Mouse (Mus musculus): Measurements from ENCODE around the gene Gm20388. TPM values are rescaled to one million over a fixed set of nuclear protein-coding genes. Genes with fewer than 3 reads are reported as not detected.
"Not testable (repeated sequence)": the region's sequence is repeated elsewhere in the genome, so short reads cannot be mapped to it uniquely, and the experiment has no call there.

Gm20388 gene
- total and polyA plus RNA-seq, 2 experiments from 2014 or later = 51.3 TPM; not detected in 1

- WGBS = 3% methylated on average over 11 of the region's 11 CpGs
- H3K27ac ChIP-seq (ENCODE audit: low read depth, low read length) = peak overlapping the region; percentile 98
- peak overlapping the region; percentile 99 for H3K9ac ChIP-seq
- DNase-seq (no peak), ATAC-seq (peak; percentile 10)
- TF ChIP-seq CTCF (IDR thresholded peaks at IDR 0.05; ENCODE audit: low read depth) = no peak
- H3K9me3 ChIP-seq (ENCODE audit: low read length) = no peaks in the 10 kb centered on the region
- peak overlapping the region; percentile 72 for H3K4me3 ChIP-seq (ENCODE audit: low read depth, low read length)
- no peaks in the 10 kb centered on the region for H3K27me3 ChIP-seq (ENCODE audit: insufficient read depth, low read length)
- H3K4me2 ChIP-seq (ENCODE audit: low read depth) = peak overlapping the region; percentile 90
- H3K4me1 ChIP-seq (ENCODE audit: insufficient read depth) = peaks cover 14% of the 10 kb centered on the region; the same call in 1 of the 2 replicates
- no peaks in the 10 kb centered on the region for H3K36me3 ChIP-seq (ENCODE audit: insufficient read depth)
These were observed 3500.1 kb downstream of the Gm20388 start for GRCm38 (mm10) chr8:123410788-123411187.

GRCm38 (mm10) chr8:123411246-123411645, 3500.6 kb downstream of the Gm20388 start, which contains the start of gene Tubb3:
Gene Tubb3 (plus strand): TSS chr8:123411424.
- peak; percentile 98 for DNase-seq
- Histone ChIP-seq H3K9me3 (ENCODE audit: low read length) (no peaks in the 10 kb centered on the region), H3K4me1 (ENCODE audit: insufficient read depth) (peaks cover 14% of the 10 kb centered on the region; the same call in 1 of the 2 replicates), H3K9ac (peak within 1 kb of the TSS; percentile 99), H3K27me3 (ENCODE audit: insufficient read depth, low read length) (no peaks in the 10 kb centered on the region), H3K4me2 (ENCODE audit: low read depth) (peak within 1 kb of the TSS; percentile 90), H3K27ac (ENCODE audit: low read depth, low read length) (peak within 1 kb of the TSS; percentile 98), H3K36me3 (ENCODE audit: insufficient read depth) (no peaks in the 10 kb centered on the region), H3K4me3 (ENCODE audit: low read depth, low read length) (peak within 1 kb of the TSS; percentile 72)
- peak; percentile 26 for TF ChIP-seq CTCF (IDR thresholded peaks at IDR 0.05; ENCODE audit: low read depth)
- whole genome bisulfite sequencing = 0% methylated on average over 29 of the region's 29 CpGs
- ATAC-seq = peak; percentile 93

- TF ChIP-seq CTCF (IDR thresholded peaks at IDR 0.05; ENCODE audit: low read depth) = no peak
- H3K4me2 ChIP-seq (ENCODE audit: low read depth) = peak overlapping the region; percentile 90
- 2% methylated on average over 16 of the region's 16 CpGs for WGBS
These were observed 3501.2 kb downstream of the Gm20388 start for GRCm38 (mm10) chr8:123411781-123412327.

GRCm38 (mm10) chr8:123412560-123413170, 3502.0 kb downstream of the Gm20388 start:
- peak overlapping the region; percentile 72 for H3K4me3 ChIP-seq (ENCODE audit: low read depth, low read length)
- no peak for TF ChIP-seq CTCF (IDR thresholded peaks at IDR 0.05; ENCODE audit: low read depth)
- H3K4me1 ChIP-seq (ENCODE audit: insufficient read depth) = peaks cover 14% of the 10 kb centered on the region; the same call in 1 of the 2 replicates
- peak overlapping the region; percentile 99 for H3K9ac ChIP-seq
- under 1% methylated on average over 11 of the region's 12 CpGs for WGBS
- no peaks in the 10 kb centered on the region for H3K9me3 ChIP-seq (ENCODE audit: low read length)
- peak; percentile 91 for DNase-seq
- peak; percentile 26 for ATAC-seq
- peak overlapping the region; percentile 98 for H3K27ac ChIP-seq (ENCODE audit: low read depth, low read length)
- H3K36me3 ChIP-seq (ENCODE audit: insufficient read depth) = peaks cover 8% of the 10 kb centered on the region; the same call in 1 of the 2 replicates
- peak overlapping the region; percentile 90 for H3K4me2 ChIP-seq (ENCODE audit: low read depth)
- no peaks in the 10 kb centered on the region for H3K27me3 ChIP-seq (ENCODE audit: insufficient read depth, low read length)

More at GRCm38 (mm10) chr8:123411781-123412327, 3501.2 kb downstream of the Gm20388 start:
- Histone ChIP-seq H3K9ac (peak overlapping the region; percentile 99), H3K4me3 (ENCODE audit: low read depth, low read length) (peak overlapping the region; percentile 72), H3K36me3 (ENCODE audit: insufficient read depth) (peaks cover 1% of the 10 kb centered on the region; the same call in 1 of the 2 replicates), H3K4me1 (ENCODE audit: insufficient read depth) (peaks cover 14% of the 10 kb centered on the region; the same call in 1 of the 2 replicates), H3K27ac (ENCODE audit: low read depth, low read length) (peak overlapping the region; percentile 98), H3K27me3 (ENCODE audit: insufficient read depth, low read length) (no peaks in the 10 kb centered on the region), H3K9me3 (ENCODE audit: low read length) (no peaks in the 10 kb centered on the region)
- DNase-seq (peak; percentile 77), ATAC-seq (peak; percentile 49)

GRCm38 (mm10) chr8:123414255-123414654, 3503.6 kb downstream of the Gm20388 start:
- Histone ChIP-seq H3K27me3 (ENCODE audit: insufficient read depth, low read length) (no peaks in the 10 kb centered on the region), H3K36me3 (ENCODE audit: insufficient read depth) (peaks cover 24% of the 10 kb centered on the region), H3K4me3 (ENCODE audit: low read depth, low read length) (peak overlapping the region; percentile 72), H3K4me2 (ENCODE audit: low read depth) (peak overlapping the region; percentile 90), H3K4me1 (ENCODE audit: insufficient read depth) (peaks cover 10% of the 10 kb centered on the region; the same call in 1 of the 2 replicates), H3K9me3 (ENCODE audit: low read length) (no peaks in the 10 kb centered on the region), H3K9ac (peak overlapping the region; percentile 99), H3K27ac (ENCODE audit: low read depth, low read length) (peak overlapping the region; percentile 98)
- whole genome bisulfite sequencing = 8% methylated on average over 9 of the region's 9 CpGs
- no peak for DNase-seq
- no peak for ATAC-seq
- no peak for TF ChIP-seq CTCF (IDR thresholded peaks at IDR 0.05; ENCODE audit: low read depth)

GRCm38 (mm10) chr8:123414997-123415696, 3504.5 kb downstream of the Gm20388 start:
- H3K36me3 ChIP-seq (ENCODE audit: insufficient read depth) = peaks cover 33% of the 10 kb centered on the region
- not testable (repeated sequence) for H3K9ac ChIP-seq; H3K27ac ChIP-seq (ENCODE audit: low read depth, low read length); ATAC-seq; H3K4me1 ChIP-seq (ENCODE audit: insufficient read depth); H3K9me3 ChIP-seq (ENCODE audit: low read length); H3K27me3 ChIP-seq (ENCODE audit: insufficient read depth, low read length); DNase-seq
- 0 out of 2 replicates have a peak, but pooled peaks have one; percentile 31 for TF ChIP-seq CTCF (IDR thresholded peaks at IDR 0.05; ENCODE audit: low read depth)
- H3K4me2 ChIP-seq (ENCODE audit: low read depth) = peak overlapping the region; percentile 90
- 83% methylated on average over 5 of the region's 5 CpGs for WGBS
- peak overlapping the region; percentile 72 for H3K4me3 ChIP-seq (ENCODE audit: low read depth, low read length)

All from forebrain, postnatal 0 days (tissue).